9 mouse cellular contexts compared by ENCODE assay signal in genomic region chr11:74946348-74946747, GRCm38 (mm10). TPM values are rescaled to one million over a fixed set of nuclear protein-coding genes. Genes with fewer than 3 reads are reported as not detected.
A peak's percentile ranks its signal among the peaks of the same experiment; 100 is the strongest.
DNase-seq lines count a peak whose midpoint lies in the region; ATAC-seq and TF ChIP-seq lines count a peak whose summit lies in the region.
"Had no signal": no experiment of that assay in that cellular context is flagged by ENCODE, and none has a peak within 500 bp of the region (broad histone marks: within the 10 kb centered on the region; RNA-seq: fewer than 3 reads in every experiment).

No protein-coding gene starts in this region.

- WGBS in cerebellum, adult 2 months: 68% methylated on average over 3 of the region's 3 CpGs

- no peak for TF ChIP-seq POLR2A in cerebellum, adult 2 months (IDR thresholded peaks at IDR 0.05; ENCODE audit: borderline replicate concordance, insufficient read depth, low read length)

- H3K27ac ChIP-seq in cerebellum, adult 2 months (ENCODE audit: insufficient read depth, low read length): no peak overlapping the region
- H3K27ac ChIP-seq in layer of hippocampus, adult 2 months: no peak overlapping the region
- H3K27ac ChIP-seq: macrophage had no signal

- DNase-seq in cerebellum, adult 2 months: peak in 1 of 2 experiments; percentile 54
- no peak for DNase-seq in cerebellum, postnatal 4 days (ENCODE audit: low spot score in 2 of 2)
- DNase-seq in layer of hippocampus, adult 2 months (ENCODE audit: low spot score in 2 of 2): peak; percentile 37 to 40
- no peak for DNase-seq in layer of hippocampus, postnatal 10 days (ENCODE audit: low spot score in 2 of 2)
- peak; percentile 64 for DNase-seq in R1 (ENCODE audit: low read depth, low spot score)
- no peak for DNase-seq in neural tube, embryonic 10.5 days (ENCODE audit: extremely low spot score, low spot score)
- DNase-seq in gastrocnemius, postnatal 36 days: no peak

- ATAC-seq in inflammation-experienced regulatory T-cells, adult 6 months: peak; percentile 61

- no peaks in the 10 kb centered on the region for H3K4me1 ChIP-seq in cerebellum, adult 2 months (ENCODE audit: control insufficient read depth, insufficient read depth, low read length)

- no peak overlapping the region for H3K4me3 ChIP-seq in cerebellum, adult 2 months (replicated peaks; ENCODE audit: insufficient read depth, low read depth, low read length)
- no peak overlapping the region for H3K4me3 ChIP-seq in layer of hippocampus, adult 2 months

- H3K27me3 ChIP-seq in cerebellum, adult 2 months (ENCODE audit: control insufficient read depth, insufficient read depth, low read length): no peaks in the 10 kb centered on the region

- peak; percentile 15; the same call in 1 of the 2 replicates for TF ChIP-seq CTCF in cerebellum, adult 2 months (IDR thresholded peaks at IDR 0.05; ENCODE audit: borderline replicate concordance, insufficient read depth, low read depth, low read length)
- peak; percentile 94 for TF ChIP-seq CTCF in layer of hippocampus, adult 2 months (conservative IDR thresholded peaks at IDR 0.05)

- intact Hi-C loops in gastrocnemius, postnatal 36 days (cut with DNase I): loop anchor here (5.0 kb wide), 1 partner anchor 346 kb away; no protein-coding TSS in a partner anchor

RNA-seq across cellular contexts. Expression of gene Srr, which starts 20.6 kb away (rescaled TPM):
- polyA plus RNA-seq in cerebellum, adult 2 months (2012; rRNA removed): 36.5 and 37.8 TPM in 2 replicates
- 10 to 100 TPM; 85.2 to 96.3 TPM for total RNA-seq in layer of hippocampus, adult 2 months (2021)
- 100 to 1,000 TPM in 1 of 2 experiments, 10 to 100 TPM in 1; 87.4 to 104 TPM for total RNA-seq in layer of hippocampus, postnatal 10 days (2021)
- polyA plus RNA-seq in inflammation-experienced regulatory T-cells, adult 6 months (2017; shearing (Covaris generic)): 1 to 10 TPM; 6.6 to 9.5 (median 8.3) TPM
- 10 to 100 TPM; 18.6 to 18.9 TPM for total RNA-seq in gastrocnemius, postnatal 36 days (2021)

RNA-seq across cellular contexts. Expression of gene Smg6, which starts 20.7 kb away (rescaled TPM):
- polyA plus RNA-seq in cerebellum, adult 2 months (2012; rRNA removed): 31.1 and 31.6 TPM in 2 replicates
- 10 to 100 TPM; 31.9 to 34.7 TPM for total RNA-seq in layer of hippocampus, adult 2 months (2021)
- total RNA-seq in layer of hippocampus, postnatal 10 days (2021): 10 to 100 TPM; 24.0 to 27.0 TPM
- polyA plus RNA-seq in inflammation-experienced regulatory T-cells, adult 6 months (2017; shearing (Covaris generic)): 10 to 100 TPM; 16.3 to 22.0 (median 18.9) TPM
- total RNA-seq in gastrocnemius, postnatal 36 days (2021): 10 to 100 TPM in 1 of 2 experiments, 1 to 10 TPM in 1; 8.4 to 11.4 TPM

RNA-seq across cellular contexts. Expression of gene Tsr1, which starts 48.5 kb away (rescaled TPM):
- polyA plus RNA-seq in cerebellum, adult 2 months (2012; rRNA removed): 16.1 and 17.4 TPM in 2 replicates
- 10 to 100 TPM; 32.0 to 36.8 TPM for total RNA-seq in layer of hippocampus, adult 2 months (2021)
- 10 to 100 TPM; 40.1 to 43.2 TPM for total RNA-seq in layer of hippocampus, postnatal 10 days (2021)
- 10 to 100 TPM; 29.2 to 46.3 (median 45.4) TPM for polyA plus RNA-seq in inflammation-experienced regulatory T-cells, adult 6 months (2017; shearing (Covaris generic))
- 10 to 100 TPM; 16.8 to 25.2 TPM for total RNA-seq in gastrocnemius, postnatal 36 days (2021)

RNA-seq across cellular contexts. Expression of gene Sgsm2, which starts 49.5 kb away (rescaled TPM):
- 29.0 and 30.7 TPM in 2 replicates for polyA plus RNA-seq in cerebellum, adult 2 months (2012; rRNA removed)
- 10 to 100 TPM; 91.7 to 99.3 TPM for total RNA-seq in layer of hippocampus, adult 2 months (2021)
- 10 to 100 TPM; 69.9 to 76.1 TPM for total RNA-seq in layer of hippocampus, postnatal 10 days (2021)
- 1 to 10 TPM; 1.2 to 3.2 (median 2.9) TPM for polyA plus RNA-seq in inflammation-experienced regulatory T-cells, adult 6 months (2017; shearing (Covaris generic))
- 1 to 10 TPM; 1.4 to 1.9 TPM for total RNA-seq in gastrocnemius, postnatal 36 days (2021)

Comparison
In these comparisons a context has a peak if more than half of its experiments do, and no peak if none do; other contexts are left out.
1. DNase-seq: peak in layer of hippocampus, adult 2 months (2 of 2) and R1 (single experiment); none in cerebellum, postnatal 4 days (0 of 2), layer of hippocampus, postnatal 10 days (0 of 2), neural tube, embryonic 10.5 days (single experiment) and gastrocnemius, postnatal 36 days (0 of 2).
2. RNA of gene Srr, which starts 20.6 kb away (total RNA-seq): 87.4 to 104 TPM in layer of hippocampus, postnatal 10 days and 85.2 to 96.3 TPM in layer of hippocampus, adult 2 months; 18.6 to 18.9 TPM in gastrocnemius, postnatal 36 days; every median in the first group is over 4 times any median in the second.